Mouse (Mus musculus): ENCODE results near the gene Zcrb1.

The Zcrb1 gene

GRCm38 (mm10) chr15:93397826-93398698, at the start of gene Zcrb1, which contains the start of gene Pphln1:
Gene Zcrb1, minus strand, starts transcription at chr15:93398334.
Gene Pphln1, plus strand, starts transcription at chr15:93398350.
- in situ Hi-C loops (cut with MboI, MseI), result no loop called here

- in situ Hi-C loops (cut with MboI, MseI), result no loop called here
These were observed 45.5 kb upstream of the Zcrb1 start for GRCm38 (mm10) chr15:93443676-93444075.

GRCm38 (mm10) chr15:93442271-93442670, 44.1 kb upstream of the Zcrb1 start:
- in situ Hi-C loops (cut with MboI, MseI), result no loop called here

GRCm38 (mm10) chr15:93438663-93439062, 40.5 kb upstream of the Zcrb1 start:
- in situ Hi-C loops (cut with MboI, MseI), result loop anchor here (5.0 kb wide), 1 partner anchor 61 kb away; no protein-coding TSS in a partner anchor

- in situ Hi-C loops (cut with MboI, MseI), result loop anchor here (5.0 kb wide), 1 partner anchor 59 kb away; no protein-coding TSS in a partner anchor
These were observed 37.9 kb upstream of the Zcrb1 start for GRCm38 (mm10) chr15:93435998-93436397.

GRCm38 (mm10) chr15:93433811-93434210, 35.7 kb upstream of the Zcrb1 start:
- in situ Hi-C loops (cut with MboI, MseI), result no loop called here

- in situ Hi-C loops (cut with MboI, MseI), result no loop called here
These were observed 24.4 kb upstream of the Zcrb1 start for GRCm38 (mm10) chr15:93422537-93422936.

- in situ Hi-C loops (cut with MboI, MseI), result no loop called here
These were observed 22.5 kb upstream of the Zcrb1 start for GRCm38 (mm10) chr15:93420596-93420995.

GRCm38 (mm10) chr15:93416300-93416699, 18.2 kb upstream of the Zcrb1 start:
- in situ Hi-C loops (cut with MboI, MseI), result no loop called here

GRCm38 (mm10) chr15:93414456-93414855, 16.3 kb upstream of the Zcrb1 start:
- in situ Hi-C loops (cut with MboI, MseI), result no loop called here

- in situ Hi-C loops (cut with MboI, MseI), result no loop called here
These were observed 14.3 kb upstream of the Zcrb1 start for GRCm38 (mm10) chr15:93412445-93412844.

GRCm38 (mm10) chr15:93406492-93406891, 8.4 kb upstream of the Zcrb1 start:
- in situ Hi-C loops (cut with MboI, MseI), result no loop called here

GRCm38 (mm10) chr15:93405446-93405986, 7.4 kb upstream of the Zcrb1 start:
- in situ Hi-C loops (cut with MboI, MseI), result no loop called here

- in situ Hi-C loops (cut with MboI, MseI), result no loop called here
These were observed 6.7 kb upstream of the Zcrb1 start for GRCm38 (mm10) chr15:93404849-93405248.

- in situ Hi-C loops (cut with MboI, MseI), result no loop called here
These were observed 4.6 kb upstream of the Zcrb1 start for GRCm38 (mm10) chr15:93402730-93403129.

GRCm38 (mm10) chr15:93401446-93401845, 3.3 kb upstream of the Zcrb1 start:
- in situ Hi-C loops (cut with MboI, MseI), result no loop called here

GRCm38 (mm10) chr15:93398699-93399540, 786 bp upstream of the Zcrb1 start:
- in situ Hi-C loops (cut with MboI, MseI), result no loop called here

GRCm38 (mm10) chr15:93397269-93397668, 865 bp downstream of the Zcrb1 start:
- in situ Hi-C loops (cut with MboI, MseI), result no loop called here

GRCm38 (mm10) chr15:93381337-93381736, 16.8 kb downstream of the Zcrb1 start:
- in situ Hi-C loops (cut with MboI, MseI), result no loop called here

GRCm38 (mm10) chr15:93379177-93379576, 19.0 kb downstream of the Zcrb1 start:
- in situ Hi-C loops (cut with MboI, MseI), result loop anchor here (5.0 kb wide), 1 partner anchor 58 kb away; no protein-coding TSS in a partner anchor

GRCm38 (mm10) chr15:93375696-93376095, 22.4 kb downstream of the Zcrb1 start:
- in situ Hi-C loops (cut with MboI, MseI), result loop anchor here (5.0 kb wide), 1 partner anchor 62 kb away; no protein-coding TSS in a partner anchor
